Mouse (Mus musculus) cerebellum, adult (tissue): ENCODE results near the gene Tbx22.

ENCODE experiments used
- ATAC-seq: cut with Nextera tagmentation; 2 replicates; pipeline ENCODE4 v1.9.2; 2017; ENCODE audit warnings: mild to moderate bottlenecking, moderate library complexity, mixed read lengths; ENCODE audit not compliant: insufficient number of reproducible peaks, low FRiP score, low TSS enrichment

The Tbx22 gene

GRCm38 (mm10) chrX:107667664-107668063, at the start of gene Tbx22:
TSS of gene Tbx22 (plus strand) at chrX:107667964.
- ATAC-seq, result no peak

GRCm38 (mm10) chrX:107668677-107669076, 913 bp downstream of the Tbx22 start:
- no peak for ATAC-seq

- no peak for ATAC-seq
Measured at GRCm38 (mm10) chrX:107679203-107679602, 11.4 kb downstream of the Tbx22 start.

GRCm38 (mm10) chrX:107708584-107708983, 40.8 kb downstream of the Tbx22 start:
- no peak for ATAC-seq

DNA sequence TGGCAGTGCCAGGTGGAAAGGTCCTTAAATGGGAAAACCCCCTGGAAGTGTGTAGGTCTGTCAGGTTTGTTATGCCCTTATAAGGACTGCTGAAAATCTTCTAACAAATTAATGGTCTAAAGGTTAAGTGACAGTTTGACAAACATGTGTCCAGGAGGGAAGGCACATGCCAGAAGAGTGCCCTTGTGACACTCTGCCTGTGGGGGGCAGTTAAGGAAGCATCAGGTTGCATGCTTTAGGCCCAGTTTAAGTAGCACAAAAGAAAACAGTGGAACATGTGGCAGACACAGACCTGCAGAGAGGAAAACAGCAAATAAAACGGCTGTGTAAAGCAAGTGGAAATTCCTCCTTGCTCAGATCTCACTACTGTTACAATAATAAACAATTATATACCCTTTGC, 55.8 kb downstream of the Tbx22 start:
- ATAC-seq, result no peak
